Mouse (Mus musculus) lung, postnatal 36 days (tissue): ENCODE measurements at regions not wholly inside any gene's neighbourhood (a gene's known extent, or its start where the extent isn't known, plus 50 kb on each side); places are given as distances from the start of the nearest gene placed in this dataset.

Experiments
- DNase-seq: peaks from one replicate; pipeline ENCODE4 v3.0.0; 2022; ENCODE audit warnings: mixed read lengths

DNA sequence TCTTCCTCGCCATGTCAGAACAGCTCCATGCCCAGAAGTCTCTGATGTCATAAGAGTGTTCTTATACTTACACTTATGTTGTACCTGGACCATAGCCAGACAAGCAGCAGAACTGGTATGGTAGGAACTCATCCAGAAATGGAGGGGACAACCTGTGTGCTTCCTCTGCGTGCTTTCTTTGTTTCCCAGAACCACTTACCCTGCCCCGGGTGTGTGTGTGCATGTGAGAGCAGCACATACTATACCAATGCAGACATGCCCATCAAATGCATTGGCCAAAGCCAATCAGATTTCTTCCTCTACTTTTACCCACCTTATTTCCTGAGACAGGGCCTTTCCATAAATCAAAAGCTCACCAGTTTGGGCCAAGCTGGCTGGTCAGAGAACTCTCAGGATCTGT is 99.2 kb upstream of the Cd180 start:
- DNase-seq, result peak; percentile 72

DNA sequence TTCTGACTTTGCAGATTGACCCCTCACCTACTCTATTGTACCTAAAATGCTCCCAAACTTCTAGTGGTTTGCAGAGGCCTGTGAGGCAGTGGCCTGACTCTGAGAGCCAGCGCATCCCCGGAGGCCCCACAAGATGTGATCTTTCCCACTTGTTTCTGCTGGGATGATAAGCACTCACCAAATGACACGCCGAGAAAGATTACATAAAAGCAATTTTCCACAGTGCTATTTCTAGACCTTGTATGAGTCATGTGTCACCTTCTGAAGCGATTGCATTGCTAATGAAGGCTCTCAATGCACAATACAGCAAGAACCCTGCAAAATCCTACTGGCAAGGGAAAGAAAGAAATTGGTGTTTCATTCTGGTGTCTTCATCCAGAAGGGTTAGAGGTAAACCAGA is 97.8 kb upstream of the Cd180 start:
- peak; percentile 7 for DNase-seq

DNA sequence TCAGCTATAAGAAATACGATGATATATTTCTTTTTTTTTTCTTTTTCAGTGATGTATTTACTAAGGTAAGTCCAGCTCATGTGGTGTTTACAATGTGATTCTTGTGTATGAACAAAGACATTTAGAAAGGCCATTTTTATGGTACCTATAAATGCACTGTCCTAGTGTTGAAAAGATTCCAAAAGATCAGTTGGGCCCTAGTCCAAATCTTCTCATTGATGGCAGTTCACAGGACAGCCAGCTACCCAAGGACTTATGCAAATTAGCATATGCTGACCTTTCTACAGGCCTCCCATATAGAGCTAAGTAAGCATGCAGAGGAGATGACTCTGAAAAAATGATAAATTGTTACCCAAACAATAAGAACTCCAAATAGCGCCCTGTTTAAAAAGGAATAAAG is 97.3 kb upstream of the Cd180 start:
- DNase-seq, result no peak

DNA sequence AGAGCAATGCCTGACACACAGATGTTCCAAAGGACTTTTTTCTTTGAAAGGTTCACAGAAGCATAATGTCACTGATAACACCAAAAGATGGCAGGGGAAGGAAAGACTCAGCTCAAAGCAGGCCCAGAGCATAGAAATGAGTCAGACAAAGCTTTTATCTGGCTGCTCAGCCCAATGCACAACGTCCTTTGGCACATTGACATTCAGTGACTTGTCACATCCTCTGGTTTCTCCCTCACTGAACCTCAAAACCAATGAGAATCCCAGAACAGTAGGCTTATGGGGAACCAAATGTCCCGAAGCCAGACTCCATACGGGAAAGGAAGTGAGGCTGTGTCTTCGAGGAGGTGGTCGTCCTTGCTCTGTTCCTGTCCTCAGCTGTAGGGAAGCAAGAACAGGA is 95.2 kb upstream of the Cd180 start:
- DNase-seq, result no peak

DNA sequence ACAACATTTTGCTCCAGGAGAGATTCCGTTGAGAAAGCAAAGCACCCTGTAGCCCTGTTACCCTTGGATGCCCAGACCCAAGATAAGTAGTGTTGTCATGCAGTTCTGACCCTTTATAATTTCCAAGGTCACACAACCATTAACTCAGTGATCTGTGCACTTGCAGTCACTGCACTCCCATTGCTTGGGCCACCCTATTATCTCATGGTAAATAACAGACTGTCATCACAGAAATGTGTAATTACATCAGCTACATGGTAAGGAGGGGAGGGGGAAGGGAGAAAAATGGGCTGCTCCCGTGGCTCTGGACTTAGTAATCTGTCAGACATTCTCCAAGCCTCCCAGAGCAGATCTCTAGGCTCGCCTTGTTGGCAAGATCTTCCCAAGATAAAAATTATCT is 93.8 kb upstream of the Cd180 start:
- no peak for DNase-seq

DNA sequence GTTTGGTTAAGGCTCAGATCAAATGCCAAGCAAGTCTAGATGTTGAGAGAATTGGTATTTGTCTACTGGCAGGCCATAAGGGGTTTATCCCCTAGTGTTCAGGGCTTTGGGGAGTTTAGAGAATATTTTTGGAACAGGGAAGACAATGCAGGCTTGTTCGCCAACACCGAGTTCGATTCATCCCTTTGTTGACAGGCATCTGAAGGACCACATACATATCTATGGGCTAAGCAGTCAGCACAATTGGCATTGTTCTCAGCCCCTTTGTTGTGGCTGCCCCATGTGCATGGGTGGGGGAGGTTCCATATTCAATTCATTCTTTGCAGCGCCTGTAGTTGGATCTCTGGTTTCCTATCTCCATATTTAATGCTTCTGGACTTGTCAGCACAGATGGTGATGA is 93.3 kb upstream of the Cd180 start:
- DNase-seq, result no peak

DNA sequence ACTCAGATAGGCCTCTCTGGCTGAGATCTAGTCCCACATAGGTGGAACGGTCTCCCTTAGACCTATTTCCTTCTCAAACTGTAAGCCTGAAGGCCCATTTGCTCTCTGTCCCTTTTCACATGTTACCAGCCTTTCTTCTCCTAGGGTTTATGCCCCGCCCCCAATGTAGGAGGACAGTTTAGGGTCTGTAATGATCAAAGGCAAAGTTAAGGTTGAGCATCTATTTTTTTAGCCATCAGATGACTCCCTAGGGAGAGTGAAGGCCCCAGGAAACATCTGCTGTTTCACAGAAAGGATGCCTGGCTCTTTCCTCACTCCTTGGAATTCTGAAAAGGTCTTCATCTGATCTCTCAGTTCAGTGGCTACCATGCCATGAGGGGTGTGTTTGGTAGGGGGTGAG is 68.9 kb upstream of the Cd180 start:
- DNase-seq, result peak; percentile 42

DNA sequence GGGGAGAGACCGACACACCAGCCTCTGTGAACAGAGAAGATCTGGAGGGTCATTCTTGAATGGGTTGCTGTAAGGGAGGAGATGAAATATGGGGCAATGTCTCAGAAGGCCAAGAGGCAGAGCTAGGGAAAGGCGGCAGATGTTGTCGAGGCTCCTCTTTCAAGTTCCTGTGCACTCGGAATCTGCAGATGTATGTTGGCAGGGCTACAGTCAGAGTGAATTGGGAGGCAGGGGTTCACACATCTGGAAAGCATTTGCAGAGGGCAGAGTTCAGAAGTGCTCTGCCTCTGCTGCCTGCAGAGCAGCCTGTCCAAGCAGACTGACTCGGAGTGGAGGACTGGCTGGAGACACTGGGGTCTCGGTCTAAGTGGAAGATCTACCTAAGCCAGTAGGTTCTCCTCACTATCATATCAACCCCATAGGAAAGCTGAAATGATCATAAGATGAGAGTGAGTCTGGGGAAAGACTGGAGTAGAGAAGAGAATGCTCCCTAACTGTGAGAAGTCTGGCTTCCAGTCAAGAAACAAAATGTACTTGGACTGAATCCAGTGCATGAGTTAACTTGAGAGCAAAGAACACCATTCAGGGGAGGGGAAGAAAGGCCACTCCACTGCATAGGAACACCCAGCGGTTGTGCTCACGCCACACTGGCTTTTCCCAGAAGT is 68.1 kb upstream of the Cd180 start:
- peak; percentile 93 for DNase-seq

DNA sequence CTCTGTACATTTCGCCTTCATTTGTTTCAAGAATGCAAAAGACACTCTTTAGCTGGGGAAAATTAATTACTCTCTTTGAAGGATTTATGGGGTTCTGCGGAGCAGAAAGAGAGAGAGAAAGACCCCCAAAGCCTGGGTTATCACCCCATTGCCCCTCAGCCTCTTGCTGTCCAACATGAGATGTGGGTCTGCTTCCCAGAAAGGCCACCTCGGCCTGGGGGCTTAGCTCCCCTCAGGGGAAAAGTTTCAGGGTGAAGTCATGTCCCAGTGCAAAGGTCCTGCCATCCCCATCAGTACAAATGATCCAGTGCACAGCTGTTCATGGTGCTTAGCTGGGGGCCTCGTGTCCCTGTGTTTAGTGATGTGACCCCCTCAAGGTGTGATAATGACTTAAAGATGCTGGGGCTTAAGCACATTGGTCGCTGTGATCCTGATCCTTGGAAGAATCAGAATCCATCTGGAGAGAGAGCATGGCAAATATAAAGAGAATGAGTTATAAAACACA is 67.5 kb upstream of the Cd180 start:
- DNase-seq, result no peak

DNA sequence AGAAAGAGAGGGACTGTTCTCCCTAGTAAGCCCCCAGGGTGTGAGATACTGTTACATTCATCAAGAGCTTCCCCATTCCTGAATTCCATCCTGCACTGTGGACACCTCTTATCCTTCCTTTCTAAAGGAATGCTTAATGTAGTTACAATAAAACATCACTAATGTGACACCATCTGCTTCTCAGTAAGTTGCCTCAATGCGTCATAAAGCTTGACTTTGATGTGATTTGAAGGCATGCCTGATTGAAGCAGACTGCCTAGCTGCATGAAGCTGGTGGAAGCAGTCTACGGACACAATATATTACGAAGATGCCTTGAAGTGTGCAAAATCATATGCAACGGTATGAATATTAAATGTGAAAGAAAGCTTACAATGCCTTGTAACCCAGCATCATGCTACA is 65.6 kb upstream of the Cd180 start:
- DNase-seq, result no peak

DNA sequence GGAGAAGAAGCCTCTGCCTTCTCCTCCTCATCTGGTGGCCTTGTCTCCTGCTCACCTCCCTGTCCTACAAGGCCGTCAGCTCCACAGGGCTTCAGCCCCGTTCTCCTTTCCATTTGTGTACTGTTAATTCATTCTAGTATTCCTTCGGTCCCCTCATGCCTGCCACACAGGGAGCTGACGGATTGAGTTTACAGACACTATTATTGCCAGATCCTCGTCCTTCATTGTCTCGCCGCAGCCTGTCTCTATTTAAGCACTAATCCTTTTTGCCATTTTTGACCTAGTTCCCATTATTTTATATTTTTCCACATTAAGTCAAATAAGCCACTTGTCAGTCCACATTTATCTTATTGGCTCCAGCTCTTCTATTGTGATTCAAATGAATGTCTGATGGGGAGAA is 64.2 kb upstream of the Cd180 start:
- no peak for DNase-seq

DNA sequence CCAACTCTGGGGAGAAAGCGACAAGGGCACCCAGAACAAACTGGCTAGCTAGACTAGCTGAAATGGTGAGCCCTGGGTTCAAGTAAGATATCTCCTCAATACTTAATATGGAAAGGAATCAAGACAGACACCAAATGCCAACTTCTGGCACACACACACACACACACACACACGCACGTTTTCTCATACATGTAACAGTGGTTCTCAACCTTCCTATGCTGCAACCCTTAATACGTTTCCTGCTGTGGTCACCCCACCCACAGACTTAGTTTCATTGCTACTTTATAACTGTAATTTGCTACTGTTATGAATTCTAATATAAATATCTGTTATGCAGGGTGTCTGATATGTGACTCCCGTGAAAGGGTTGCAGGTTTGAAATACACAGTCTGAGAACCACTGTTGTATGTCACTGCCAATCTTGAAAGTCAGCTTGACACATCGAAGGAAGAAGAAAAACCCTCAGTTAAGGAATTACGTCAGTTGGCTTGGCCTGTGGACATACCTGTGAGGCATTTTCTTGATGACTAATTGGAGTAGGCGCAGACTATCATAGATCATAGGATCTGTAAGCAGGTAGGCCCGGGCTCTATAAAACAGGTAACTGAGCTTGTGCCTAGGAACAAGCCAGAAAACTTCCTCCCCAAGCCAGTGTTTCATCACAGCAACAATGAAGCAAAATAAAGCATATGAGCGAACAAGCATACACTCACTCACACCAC is 59.0 kb upstream of the Cd180 start:
- no peak for DNase-seq

DNA sequence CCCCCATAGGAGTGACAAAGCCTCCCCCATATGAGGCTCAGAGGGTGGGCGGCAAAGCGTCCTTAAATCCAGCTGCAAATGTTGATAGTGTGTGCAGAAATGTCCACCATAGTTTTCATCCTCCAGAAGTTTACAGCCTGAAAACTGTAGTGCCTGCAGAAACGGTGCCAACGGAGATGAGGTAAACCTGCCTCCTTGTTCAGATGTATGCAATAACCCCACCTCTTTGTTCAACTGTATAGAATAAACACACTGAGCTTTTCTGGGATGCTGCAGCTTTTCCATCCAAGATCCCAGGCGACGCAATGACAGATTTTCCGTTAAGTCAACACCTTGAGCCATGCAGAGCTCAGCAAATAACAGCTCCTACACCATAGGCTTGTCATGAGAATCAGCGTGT is 57.3 kb upstream of the Cd180 start:
- DNase-seq, result no peak

DNA sequence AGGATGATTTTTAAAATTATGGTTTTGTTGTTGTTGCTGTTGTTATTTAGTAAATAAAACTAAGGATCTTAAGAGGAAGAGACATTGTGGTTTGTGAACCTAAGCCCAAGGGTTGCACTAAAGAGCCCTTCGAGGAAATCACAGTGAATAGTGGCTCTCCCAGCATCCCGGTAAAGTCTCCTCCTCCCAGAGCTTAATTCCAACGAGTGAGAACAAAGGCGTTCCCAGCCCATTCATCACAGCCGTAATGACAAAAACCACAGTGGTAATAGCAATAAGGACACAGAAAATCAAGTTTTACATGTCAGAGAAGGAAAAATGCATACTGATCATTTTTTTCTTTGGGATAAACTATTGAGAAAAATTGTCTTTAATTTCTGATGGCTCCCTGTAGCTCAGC is 56.3 kb upstream of the Cd180 start:
- no peak for DNase-seq

DNA sequence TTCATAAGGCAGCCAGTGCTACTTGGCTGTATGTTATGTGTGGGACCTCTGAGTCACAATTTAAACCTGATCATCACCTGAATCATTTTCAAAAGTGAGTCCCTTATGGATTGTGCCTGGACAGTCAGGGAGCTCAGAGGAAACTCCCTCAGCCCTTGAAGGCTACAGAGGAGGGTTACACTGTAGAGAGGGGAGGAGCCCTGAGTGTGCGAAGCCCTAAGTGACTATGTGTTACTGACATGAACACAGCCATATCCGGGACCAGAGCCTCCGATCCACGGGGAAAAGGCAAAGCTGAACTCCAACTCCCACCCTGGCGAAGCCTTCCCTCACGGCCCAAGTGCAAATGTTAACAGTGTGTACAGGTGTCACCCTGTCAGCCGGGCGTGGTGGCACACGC is 53.7 kb upstream of the Cd180 start:
- no peak for DNase-seq

DNA sequence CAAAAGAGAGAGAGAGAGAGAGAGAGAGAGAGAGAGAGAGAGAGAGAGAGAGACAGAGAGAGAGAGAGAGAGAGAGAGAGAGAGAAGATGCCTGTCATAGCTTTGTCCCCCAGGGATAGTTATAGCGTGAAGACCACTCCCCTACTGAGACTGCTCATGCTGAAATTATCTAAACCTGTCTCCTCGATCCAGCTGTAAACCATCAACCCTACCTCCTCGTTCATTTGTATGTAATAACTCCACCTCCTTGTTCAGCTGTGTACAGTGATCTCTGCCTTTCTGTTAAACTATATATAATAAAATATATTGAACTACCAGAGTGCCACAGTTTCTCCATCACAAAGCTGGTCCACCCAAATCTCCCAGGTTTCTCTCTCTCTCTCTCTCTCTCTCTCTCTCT is 53.2 kb upstream of the Cd180 start:
- no peak for DNase-seq
